Mouse (Mus musculus) small intestine, adult 2 months (tissue): ENCODE data around the gene Adora2a.

Source experiments
- CTCF ChIP-seq: fragments of 200-500 bp; IDR thresholded peaks from 2 replicates; pipeline ENCODE4 v1.5.1; 2012; ENCODE audit warnings: low read depth, mild to moderate bottlenecking, control low read depth, inconsistent platforms, low read length, moderate library complexity, mixed read lengths; ENCODE audit not compliant: insufficient replicate concordance, insufficient read length; ENCODE audit errors: extremely low read depth
- POLR2A ChIP-seq: fragments of 200-500 bp; IDR thresholded peaks from 2 replicates; pipeline ENCODE4 v1.6.1; 2012; ENCODE audit warnings: low read depth, mild to moderate bottlenecking, control low read depth, inconsistent platforms, low read length, moderate library complexity

GRCm38 (mm10) chr10:75289392-75289791 lies 27.3 kb upstream of the Adora2a start:
- TF ChIP-seq CTCF (no peak), POLR2A (no peak)
